Mouse (Mus musculus) c-Kit-positive CD71-positive TER-119-positive erythroid progenitor cells, embryonic 14.5 days (primary cell): ENCODE data around the gene Ston1.
A peak's percentile ranks its signal among the peaks of the same experiment; 100 is the strongest.

Source experiments
- DNase-seq: peaks from one replicate; pipeline ENCODE4 v3.0.0-alpha.2; 2013; ENCODE audit warnings: low spot score

The Ston1 gene

DNA sequence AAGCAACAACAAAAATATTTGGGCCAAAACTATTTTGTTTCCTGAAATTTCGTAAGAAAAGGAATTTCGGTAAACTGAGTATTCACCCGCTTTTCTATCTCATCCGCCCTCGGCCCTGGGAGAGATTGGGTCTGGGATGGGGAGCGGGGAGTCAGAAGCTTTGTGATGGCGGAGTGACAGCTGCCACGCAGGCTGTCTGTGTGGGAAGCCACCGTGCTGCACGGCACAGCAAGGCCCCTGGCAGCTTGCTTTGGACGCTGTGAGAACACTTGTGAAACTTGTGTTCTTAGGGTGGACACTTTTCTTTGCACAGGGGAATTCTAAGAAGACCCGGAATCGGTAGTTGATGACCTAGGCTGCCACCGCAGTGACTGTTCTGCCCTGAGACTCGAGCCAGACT, 10.1 kb upstream of the Ston1 start:
- DNase-seq: no peak

DNA sequence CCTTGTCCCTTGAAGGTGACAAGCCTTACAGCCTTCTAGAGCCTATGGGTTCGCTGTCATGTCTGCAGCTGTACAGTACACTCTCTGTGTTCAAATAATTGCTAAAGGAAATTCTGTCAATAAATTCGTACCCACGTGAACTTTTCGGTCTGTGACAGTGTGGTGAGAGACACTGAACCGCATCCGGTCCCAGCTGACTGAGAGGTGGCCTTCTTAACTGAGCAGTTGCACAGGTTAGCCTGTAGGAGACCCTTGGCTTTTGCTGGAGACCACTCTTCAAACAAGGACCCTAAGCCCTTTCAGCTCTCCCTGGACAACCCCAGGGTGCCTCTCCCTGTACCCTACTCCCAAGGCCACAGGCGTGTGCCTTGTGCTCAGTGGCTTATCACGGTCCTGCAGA, 9.3 kb upstream of the Ston1 start:
- DNase-seq: no peak

DNA sequence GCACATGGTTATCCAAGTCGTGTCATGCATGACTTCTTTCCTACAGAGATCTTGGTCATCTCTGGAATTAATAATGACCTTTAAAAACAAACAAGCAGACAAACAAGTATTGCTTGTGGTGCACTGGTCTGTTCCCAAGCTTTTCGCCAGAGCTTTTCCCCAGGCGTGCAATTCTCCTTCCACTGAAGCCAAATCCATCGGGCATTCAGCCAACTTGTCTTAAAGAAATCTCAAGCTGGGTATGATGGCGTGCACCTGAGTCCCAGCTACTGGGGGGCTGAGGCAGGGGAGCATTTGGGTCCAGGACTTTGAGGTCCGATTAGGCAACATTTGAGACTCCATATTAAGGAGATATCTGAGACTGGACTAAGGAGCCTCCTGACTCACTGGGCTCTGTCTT, 7.2 kb upstream of the Ston1 start:
- DNase-seq: no peak

DNA sequence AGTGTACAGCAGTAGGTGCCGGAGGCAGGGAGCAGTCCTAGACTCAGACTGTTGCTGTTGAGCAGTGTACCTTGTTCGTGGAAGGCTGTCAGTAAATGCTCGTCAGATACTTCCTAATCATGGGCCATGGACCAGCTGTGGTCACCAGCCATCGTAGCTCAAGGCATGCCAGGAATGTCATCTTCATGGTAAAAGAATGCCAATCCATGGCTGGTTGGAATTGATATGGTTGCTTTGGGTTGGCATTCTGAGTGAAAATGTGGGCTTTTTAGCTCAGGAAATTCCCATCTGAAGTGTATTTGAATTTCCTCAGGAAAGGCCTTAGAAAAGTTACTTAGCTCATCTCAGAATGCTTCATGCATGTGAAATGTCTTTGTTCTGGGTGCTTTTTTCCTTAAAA, 2.4 kb upstream of the Ston1 start:
- DNase-seq: no peak

DNA sequence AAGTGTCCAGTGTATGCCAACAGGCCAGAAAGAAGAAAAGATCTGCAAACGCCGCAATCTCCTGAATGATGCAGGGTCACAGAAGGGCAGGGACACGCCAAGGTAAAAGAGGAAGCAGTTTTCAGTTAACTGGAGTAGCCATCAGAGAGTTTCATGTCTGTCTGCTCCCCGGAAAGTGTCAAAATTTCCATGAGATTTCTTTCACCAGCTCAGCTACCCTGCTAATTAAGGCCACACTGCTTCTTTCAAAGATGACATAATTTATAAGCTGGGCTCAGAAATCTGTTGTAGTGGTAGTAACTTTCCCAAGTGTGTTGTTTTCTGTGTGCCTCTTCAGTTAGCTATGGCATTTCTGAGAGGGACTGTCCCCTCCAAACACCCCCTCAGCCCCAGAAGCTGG, 1.4 kb upstream of the Ston1 start:
- DNase-seq: no peak

DNA sequence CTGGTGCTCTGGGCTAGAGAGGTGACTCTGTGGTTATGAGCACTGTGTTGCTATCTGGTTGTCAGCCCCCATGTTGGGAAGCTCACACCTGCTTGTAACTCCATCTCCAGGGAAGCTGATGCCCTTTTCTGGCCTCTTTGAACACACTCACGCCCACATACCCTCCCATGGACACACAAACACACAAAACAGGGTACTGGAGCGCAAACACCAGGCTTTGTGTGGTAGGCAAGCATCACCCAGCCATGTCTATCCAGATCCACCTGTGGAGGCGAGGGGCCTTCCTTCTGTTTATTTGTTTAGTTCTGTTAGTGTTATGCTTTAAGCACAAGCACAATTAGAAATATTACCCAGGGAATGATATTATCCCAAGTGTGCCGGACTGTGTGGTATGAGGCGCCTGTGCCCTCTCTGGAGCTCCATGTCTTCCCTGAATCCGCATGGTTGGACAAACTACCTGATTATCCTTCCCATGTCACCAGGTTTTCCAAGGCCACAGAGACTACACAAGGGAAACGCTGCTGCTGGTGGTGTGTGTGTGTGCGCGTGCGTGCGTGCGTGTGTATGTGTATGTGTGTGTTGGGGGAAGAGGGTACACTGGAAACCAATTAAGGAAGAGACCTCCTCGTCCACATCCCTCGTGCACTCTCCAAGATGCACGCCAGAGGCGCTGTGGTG, 801 bp upstream of the Ston1 start:
- DNase-seq: peak; percentile 23

DNA sequence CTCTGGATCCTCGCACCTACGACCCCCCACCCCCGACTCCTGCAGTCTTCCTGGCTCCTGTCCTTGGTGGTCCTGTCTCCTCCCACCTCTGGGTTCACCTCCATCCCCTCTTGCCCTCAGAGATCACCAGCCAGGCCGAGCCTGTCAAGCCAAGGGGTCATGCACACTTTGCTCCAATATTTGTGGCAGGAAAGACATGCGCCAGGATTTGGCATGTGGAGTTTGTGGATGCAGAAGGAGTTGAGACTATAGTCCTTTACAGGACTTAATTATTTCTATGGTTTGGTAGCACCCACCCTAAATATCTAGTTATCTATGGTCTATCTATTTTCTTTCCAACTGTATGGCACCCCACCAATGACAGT, 554 bp downstream of the Ston1 start:
- no peak for DNase-seq

DNA sequence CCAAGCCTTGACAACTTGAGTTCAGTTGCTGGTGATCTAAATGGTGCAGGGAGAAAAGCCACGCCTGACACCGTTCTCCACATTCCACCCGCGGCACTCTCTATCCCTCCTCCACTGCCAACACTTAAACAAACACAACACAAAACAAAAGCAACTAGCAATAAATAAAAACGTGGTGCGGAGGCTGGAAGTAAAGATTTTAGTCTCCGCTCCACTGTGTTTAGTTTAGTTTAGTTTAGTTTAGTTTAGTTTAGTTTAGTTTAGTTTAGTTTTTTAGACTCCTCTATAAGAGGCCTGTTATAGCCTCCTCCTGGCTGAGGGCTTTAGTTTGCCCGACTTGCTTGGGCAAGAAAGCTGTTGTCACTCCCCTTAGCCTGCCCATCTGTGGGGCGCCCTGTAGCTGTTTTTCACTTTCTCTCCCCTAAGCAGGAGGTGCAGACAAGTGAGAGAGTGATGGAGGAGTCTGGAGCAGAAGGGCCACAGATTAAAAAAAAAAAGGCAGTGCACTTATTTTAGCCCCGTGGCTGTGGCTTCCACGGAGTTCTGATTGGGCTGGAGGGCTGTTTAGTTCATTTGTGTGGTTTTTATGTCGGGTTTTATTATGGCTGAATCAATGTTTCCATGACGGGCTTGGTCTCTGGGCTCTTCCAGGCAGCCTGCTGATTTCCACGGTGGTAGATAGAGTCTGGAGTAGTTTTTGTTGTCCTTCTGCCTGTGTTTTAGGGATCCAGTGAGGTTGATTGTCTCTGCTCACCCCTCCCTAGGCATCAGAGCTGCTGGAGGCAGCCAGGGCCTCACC, 1.3 kb downstream of the Ston1 start:
- no peak for DNase-seq

DNA sequence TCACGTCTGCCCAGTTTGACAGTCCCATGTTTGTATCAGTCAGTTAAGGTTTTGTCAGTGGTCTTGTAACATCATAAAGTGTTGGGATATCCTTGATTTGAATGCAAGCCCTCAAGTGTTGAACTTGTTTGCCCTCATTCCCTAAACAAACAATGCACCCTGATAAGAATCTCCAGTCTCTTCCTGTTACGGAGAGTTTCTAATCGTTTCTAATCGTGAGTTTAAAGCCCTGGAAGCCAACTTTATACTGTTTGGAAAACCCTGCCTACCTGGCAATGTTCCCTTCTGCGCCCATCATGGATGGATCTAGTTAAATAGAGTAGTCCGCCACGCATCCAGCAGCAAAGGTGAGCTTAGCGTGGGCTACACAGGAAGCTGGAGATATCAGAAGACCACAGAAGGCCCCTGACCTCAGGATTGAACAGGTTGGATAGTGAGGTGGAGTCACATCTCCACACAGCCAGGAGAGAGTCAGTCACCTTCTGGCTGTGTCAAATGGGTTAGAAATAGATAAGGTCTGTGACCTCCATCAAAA, 3.1 kb downstream of the Ston1 start:
- DNase-seq: no peak

DNA sequence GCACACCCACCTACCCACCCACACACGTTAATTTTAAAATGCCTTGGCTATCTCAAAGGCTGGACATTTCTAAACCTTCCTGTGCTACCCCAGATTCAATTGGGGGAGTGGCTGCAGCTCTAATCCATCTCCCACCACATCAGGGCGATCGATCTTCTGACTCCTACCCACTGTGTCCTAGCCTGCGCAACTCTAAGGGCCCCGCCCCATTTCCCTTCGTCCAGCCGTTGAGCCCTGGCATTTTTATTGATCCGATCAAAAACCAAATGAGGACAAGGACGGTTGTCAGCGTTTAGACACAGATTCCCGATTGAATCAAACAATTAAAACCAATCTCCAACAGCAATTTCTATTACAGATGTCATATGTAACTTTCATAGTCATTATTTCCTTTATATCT, 6.5 kb downstream of the Ston1 start:
- no peak for DNase-seq

DNA sequence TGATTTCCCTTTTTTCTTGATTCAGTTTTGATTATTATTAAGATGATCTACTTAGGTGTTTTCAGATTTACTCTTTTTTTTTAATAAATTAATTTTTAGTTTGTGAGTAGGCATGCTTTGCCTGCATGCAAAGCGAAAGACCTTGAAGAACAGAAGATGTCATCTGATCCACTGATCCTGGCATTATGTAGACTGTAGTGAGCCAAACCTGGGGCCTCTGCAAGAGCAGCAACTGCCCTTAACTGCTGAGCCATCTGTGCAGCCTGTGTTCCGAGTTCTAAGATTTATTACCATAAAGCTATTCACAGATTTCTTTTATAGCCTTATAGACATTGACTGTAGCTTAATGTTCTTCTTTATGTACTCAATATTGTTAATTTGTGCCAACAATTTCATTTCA, 8.6 kb downstream of the Ston1 start:
- DNase-seq: no peak

DNA sequence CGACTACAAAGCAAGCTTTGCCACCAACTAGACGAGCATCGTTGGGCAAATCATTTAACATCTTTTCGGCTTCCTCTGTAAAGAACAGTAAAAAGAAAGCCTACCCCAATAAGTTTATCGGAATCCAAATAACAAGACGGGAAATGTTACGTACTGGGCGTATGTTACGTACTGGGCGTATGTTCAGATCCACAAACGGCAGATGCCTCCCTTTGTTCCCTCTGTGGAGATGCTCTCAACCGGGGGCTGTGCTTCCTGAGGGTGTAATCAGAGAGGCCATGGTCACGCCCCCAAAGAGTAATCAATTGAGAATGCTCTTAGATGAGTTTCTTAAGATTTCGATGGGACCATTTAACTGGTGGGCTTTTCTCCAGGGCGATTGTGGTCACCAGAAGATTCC, 11.9 kb downstream of the Ston1 start:
- DNase-seq: no peak

DNA sequence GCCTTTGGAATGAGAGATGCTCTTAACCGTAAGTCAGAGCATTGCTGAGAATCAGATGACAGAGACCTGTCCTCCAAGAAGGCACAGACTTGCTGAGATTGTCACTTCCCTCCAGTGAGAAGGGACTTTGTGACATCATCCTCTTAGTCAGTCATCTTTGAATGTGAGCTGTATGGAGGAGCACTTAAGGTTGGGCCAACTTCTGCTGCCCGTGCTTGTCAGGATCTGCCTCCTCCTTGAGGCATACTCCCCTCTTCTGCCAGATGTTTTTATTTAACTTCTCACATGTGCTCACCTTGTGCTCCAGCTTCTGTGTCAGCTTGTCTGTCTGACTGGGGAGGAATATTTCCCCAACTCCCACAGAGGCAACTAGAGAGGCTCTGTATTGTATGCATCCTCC, 13.6 kb downstream of the Ston1 start:
- no peak for DNase-seq

DNA sequence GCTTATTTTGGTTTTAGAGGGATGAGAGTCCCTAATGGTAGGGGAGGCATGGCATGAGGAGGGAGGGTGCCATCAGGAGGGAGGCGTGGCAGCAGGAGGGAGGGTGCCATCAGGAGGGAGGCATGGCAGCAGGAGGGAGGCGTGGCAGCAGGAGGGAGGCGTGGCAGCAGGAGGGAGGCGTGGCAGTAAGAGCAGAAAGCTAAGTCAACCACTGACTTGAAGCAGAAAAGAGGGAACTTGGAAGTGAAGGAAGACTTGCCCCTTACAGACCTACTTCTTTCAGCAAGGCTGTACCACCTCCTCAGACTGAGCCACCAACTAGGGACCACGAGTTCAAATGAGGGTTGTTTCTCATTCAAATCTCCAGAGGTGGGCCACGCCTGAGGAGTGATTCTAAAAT, 15.7 kb downstream of the Ston1 start:
- no peak for DNase-seq

DNA sequence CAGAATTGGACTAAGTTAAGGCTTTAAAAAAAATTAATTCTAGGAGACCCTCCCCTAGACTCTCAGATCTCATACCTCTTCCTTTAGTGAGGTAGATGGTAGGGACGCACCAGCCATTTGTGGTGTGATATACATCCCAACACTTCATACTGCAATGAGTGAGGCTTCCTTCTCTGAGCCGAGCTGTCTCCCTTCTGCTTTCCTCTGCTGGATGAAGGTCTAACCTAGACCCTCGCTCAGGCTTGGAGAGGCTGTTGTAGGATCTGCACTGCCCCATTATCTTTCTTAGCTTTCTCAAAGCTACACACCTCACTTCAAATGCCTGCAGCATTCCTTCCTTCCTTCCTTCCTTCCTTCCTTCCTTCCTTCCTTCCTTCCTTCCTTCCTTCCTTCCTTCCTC, 16.2 kb downstream of the Ston1 start:
- no peak for DNase-seq

DNA sequence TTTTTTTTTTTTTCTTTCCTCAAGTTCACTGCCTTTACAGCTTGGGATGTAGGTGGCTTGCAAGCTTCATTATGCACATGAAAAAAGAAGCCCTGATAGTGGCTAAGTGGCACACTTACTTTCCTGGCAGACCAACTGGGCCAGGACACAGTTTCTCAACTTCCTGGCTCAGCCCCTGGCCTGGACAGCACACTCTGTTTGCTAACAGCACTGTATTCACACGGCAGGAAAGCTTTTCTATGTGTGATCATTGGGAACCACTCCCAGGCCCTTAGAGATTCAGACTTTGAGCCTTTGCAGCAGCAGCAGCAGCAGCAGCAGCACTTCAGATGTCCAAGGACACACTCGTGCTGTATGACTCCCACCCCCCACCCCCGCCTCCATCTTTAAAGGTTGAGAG, 16.8 kb downstream of the Ston1 start:
- no peak for DNase-seq

DNA sequence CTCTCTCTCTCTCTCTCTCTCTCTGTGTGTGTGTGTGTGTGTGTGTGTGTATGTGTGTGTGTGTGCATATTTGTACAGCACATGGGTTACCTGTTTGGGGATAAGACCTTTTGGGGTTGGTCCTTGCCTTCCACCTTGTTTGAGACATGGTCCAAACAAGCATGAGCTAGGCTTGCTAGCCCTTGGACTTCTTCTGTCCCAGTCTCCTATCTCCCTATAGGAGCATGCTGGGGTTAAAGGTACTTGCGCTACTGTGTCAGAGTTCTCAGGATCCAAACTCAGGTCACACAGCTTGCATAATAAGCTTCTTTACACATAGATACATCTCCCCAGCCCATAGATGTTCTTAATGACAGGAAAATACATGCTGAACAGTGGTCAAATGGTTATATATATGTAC, 17.2 kb downstream of the Ston1 start:
- no peak for DNase-seq

DNA sequence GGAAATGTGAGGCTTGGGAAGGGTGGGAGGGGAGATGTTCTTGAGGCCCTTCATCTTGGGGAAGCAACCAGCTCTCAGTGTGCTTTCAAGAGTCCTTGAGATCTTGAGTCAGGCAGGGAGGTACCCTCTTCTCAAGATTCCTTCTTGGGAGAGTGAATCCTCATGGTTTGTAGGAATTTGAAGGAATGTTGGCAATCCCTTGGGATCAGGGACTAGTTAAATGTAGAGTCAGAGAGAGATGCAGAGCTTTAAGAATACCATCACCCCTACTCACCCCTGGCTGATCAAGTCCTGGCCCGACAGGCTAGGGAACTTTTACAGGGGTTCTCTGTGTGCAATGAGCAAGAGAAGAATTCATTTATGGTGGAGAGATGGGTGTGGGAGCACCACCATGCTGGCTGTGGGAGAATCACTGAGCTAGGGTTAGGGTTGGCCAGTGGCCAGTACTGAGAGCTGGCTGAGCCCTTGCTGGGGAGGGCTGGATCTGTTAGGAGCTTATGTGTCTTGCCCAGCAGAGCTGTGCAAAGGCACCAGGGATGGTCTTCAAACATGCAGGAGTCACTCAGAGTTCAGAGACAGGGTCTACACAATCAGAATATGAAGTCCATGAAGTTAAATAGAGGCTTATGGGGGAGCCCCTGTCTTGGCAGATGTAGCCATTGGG, 18.1 kb downstream of the Ston1 start:
- DNase-seq: no peak

DNA sequence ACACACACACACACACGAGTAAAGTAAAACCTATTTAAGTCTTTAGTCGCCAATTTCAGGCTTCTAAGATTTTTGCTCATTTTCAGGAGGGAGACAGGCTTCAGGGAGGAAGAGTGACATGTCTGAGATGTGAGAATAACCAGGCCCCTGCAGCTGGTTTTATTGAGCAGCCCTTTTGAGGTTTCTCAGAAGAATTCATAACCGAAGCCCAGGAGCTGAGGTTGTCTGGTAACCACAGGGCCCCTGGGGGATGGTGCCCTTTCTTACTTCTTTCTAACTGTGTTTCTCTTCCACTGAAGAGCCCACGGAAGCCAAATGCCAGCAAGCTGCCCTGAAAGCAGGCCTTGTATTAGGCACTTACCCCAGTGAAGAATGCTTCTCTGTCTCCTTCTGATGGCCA, 23.5 kb downstream of the Ston1 start:
- DNase-seq: no peak

DNA sequence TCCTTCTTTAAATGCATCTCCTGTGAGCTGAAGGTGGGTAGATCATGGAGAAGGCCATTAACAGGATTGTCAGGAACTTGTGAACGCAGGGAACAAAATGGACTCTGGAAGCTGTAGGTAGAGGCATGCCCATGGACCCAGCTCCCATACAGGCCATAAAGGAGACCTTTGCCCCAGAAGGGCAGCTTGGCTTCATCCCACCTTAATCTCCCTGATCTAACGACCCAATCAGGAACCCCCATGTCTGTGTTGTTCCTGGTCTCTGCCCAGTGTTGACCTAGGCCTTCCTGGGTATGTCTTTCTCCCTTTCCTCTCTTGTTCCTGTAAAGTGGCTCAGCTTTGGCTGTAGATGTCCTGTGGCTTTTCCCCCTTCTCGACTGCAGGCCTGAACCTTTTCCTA, 23.9 kb downstream of the Ston1 start:
- DNase-seq: no peak

DNA sequence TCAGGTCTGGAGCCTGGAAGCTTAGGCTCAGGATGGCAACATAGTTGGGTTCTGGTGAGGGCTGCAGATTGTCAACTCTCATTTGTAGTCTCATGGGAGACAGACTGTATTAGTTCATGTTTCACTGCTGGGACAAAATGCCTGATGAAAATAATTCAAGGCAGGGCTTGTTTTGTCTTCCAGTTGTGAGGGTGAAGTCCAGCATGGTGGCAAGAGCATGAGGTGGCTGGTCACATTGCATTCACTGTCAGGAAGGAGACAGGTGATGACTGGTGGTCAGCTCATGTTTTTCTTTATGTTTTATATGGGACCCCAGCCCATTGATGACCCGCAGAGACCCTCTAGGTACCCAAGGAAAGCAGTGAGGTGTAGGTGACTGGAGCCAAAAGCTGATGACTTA, 25.2 kb downstream of the Ston1 start:
- DNase-seq: no peak

DNA sequence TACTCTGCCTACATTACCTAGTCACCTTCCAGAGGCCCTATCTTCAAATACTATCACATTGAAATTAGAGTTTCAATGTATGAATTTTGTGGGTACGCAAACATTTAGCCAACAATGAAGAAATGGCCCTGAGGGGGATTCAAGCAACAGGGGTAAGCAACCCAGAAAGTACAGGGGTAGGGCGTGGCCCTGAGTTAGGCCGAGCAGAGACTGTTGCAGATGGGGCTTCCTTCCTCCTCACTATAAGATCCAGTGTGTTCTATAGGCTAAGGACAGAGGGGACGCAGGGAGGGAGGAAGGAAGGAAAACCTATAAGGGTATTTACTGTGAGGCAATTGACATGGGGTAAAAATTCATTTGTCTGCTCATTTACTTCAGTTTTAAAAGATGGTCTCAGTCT, 26.9 kb downstream of the Ston1 start:
- no peak for DNase-seq

DNA sequence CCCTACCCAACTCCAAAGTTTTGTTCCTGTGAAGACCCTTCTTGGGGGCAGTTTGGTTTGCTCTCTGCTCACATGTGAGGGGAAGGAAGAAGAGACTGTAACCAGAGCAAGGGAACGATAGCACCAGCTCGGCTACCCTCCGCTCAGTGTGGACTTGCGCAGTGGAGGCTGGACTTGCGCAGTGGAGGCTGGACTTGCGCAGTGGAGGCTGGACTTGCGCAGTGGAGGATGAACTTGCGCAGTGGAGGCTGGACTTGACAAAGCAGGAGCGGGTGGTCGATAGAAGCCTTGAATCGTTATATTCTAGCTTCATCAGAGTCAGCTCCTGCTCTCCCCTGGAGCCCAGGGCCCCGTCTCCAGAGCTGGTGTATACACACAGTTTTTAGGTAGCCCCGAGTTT, 27.9 kb downstream of the Ston1 start:
- DNase-seq: no peak
